Mouse (Mus musculus) brain, embryonic 14.5 days (tissue): Measurements from ENCODE around the gene Kcnmb2. TPM values are rescaled to one million over a fixed set of nuclear protein-coding genes. Genes with fewer than 3 reads are reported as not detected.
A peak's percentile ranks its signal among the peaks of the same experiment; 100 is the strongest.

Experiments used
- DNase-seq: peaks from one replicate; pipeline ENCODE4 v3.0.0-alpha.2; 2011; ENCODE audit warnings: low read depth
- CTCF ChIP-seq: fragments of 200-500 bp; IDR thresholded peaks from 2 replicates; pipeline ENCODE4 v1.5.1; 2012; ENCODE audit warnings: inconsistent platforms, mild to moderate bottlenecking, moderate library complexity, borderline replicate concordance; ENCODE audit not compliant: insufficient read depth, insufficient read length; ENCODE audit errors: extremely low read depth
- POLR2A ChIP-seq: fragments of 200-500 bp; IDR thresholded peaks from 2 replicates; pipeline ENCODE4 v1.6.1; 2012; ENCODE audit warnings: mild to moderate bottlenecking, inconsistent platforms, borderline replicate concordance; ENCODE audit not compliant: poor library complexity, insufficient read depth, insufficient read length, severe bottlenecking; ENCODE audit errors: extremely low read depth
- polyA plus RNA-seq: library from polyadenylated mRNA; depleted of rRNA; stranded (reverse); fragments of >200 nt; gene quantifications from 2 replicates; pipeline ENCODE4 v1.2.3, GENCODE M21; 2012

The Kcnmb2 gene
- polyA plus RNA-seq, 1 experiment = 3.9 TPM

DNA sequence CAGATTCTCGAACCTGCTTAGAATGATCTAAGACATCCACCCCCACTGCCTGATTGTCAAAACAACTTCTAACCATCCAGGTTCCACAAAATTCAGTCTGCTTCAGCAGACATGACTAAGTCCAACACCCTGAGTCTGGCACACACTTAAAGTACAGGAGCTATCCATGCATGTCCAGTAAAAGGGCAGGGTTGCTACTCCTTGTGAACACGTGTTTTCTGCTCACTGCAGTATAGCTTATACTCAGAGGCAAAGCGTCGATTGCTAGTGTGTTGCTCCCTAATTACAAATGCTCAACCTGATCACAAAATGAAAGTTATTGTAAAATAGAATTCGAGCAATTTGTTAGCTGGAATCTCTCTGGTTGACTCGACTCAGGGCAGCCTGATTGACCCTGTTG lies 278.2 kb downstream of the Kcnmb2 start:
- no peak for DNase-seq
- TF ChIP-seq POLR2A (no peak), CTCF (no peak)

DNA sequence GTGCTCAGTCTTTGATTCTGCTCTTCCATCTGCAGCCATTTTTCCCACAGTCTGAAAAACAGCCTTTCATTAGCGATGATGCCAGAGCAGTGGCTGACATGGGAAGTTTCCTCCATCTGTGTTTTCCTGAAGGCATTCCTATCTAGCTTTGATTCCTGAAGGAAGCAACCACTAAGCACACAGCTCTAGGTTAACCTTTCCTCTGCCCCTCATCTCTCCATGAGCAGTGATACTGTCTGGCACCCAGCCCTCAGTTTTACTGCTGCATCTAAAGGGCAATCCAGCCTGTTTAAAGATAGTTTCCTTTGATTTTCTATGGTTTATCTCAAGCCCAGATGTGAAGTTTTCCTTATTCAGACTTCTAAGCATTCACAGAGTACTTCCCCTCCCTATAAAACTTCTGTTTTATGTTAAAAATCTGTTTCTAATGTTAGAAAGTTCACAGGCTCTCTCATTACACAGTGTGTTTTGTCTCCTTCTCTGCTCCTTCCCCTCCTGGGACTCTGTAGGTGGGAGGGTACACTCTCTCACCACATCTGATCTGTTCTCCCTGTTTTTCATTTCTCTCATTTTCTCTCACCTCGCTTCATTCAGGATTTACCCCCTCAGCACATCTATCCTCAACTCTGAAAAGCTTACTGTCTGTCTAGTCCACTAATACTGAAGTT lies 283.7 kb downstream of the Kcnmb2 start:
- DNase-seq = no peak
- no peak for TF ChIP-seq CTCF
- no peak for TF ChIP-seq POLR2A

DNA sequence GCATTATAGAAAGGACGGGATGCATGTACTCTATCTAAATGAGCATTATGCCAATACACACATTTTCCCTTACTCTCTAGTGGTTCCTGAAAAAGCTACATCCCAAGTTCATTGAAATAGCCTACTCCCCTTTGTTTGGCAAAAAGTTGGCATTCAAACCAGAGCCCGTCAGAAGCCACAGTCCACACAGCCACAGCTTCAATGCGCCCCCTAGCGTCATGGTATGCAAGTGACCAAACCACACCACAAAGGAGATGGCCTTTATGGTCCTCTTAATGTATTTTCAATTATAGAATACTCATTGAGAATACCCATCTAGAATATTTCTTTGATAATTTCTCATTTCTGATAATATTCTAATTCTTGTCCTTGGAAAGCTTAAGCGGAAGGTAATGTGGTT lies 286.2 kb downstream of the Kcnmb2 start:
- peak; percentile 76 for TF ChIP-seq CTCF
- TF ChIP-seq POLR2A = no peak
- DNase-seq = peak; percentile 78

DNA sequence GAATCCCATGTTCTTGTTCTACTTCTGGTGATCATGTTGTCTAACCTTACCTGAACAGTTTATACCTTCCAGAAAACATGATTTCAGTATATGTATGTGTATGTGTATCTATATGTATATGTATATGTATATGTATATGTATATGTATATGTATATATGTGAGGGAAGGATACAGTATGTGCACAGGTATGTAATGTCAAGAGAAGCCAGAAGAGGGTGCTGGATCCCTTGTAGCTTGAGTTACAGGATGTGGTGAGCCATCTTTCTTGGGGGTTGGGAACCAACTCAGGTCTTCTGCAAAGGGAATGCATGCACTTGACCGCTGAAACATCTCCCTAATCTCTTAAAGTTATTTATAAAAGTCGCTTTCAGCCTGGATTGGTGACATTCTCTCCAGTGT lies 286.6 kb downstream of the Kcnmb2 start:
- no peak for DNase-seq
- TF ChIP-seq CTCF (no peak), POLR2A (no peak)

DNA sequence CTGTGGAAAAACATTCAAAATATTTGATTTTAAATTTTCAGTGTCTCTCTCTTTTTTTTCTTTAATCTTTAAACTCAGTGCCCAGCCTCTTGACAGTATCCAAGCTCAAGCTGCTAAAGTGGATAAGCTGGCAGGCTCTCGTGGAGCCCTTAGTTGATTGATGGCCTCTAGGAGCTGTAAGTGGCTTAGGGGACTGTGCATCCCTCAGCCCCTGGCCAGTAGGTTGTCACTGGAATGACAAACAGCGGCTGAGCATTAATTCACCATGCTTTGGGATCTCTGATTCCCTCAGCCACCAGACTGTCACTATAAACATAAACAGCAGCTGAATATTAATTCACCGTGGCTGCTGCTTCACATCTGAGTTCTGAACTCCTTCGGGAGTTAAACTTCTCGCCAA lies 287.6 kb downstream of the Kcnmb2 start:
- TF ChIP-seq POLR2A (no peak), CTCF (no peak)
- DNase-seq = peak; percentile 73

DNA sequence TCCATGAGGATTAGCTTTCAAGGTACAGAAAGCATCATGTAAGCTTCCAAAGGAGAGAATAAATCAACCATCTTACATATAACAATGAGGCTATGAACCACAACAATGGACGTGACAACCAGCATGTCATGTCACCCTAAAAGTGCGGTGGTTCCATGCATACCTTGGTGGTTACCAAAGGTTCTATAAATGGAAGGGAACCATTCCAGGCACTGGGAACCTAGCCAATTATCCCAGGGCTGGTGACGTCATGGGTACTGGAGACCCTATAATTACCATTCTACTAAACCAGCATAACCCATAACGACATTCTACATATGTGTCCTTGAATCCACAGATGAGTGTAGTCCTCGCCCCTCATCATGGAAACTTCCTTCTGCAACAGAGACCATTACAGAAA lies 291.7 kb downstream of the Kcnmb2 start:
- TF ChIP-seq CTCF (no peak), POLR2A (no peak)
- no peak for DNase-seq

DNA sequence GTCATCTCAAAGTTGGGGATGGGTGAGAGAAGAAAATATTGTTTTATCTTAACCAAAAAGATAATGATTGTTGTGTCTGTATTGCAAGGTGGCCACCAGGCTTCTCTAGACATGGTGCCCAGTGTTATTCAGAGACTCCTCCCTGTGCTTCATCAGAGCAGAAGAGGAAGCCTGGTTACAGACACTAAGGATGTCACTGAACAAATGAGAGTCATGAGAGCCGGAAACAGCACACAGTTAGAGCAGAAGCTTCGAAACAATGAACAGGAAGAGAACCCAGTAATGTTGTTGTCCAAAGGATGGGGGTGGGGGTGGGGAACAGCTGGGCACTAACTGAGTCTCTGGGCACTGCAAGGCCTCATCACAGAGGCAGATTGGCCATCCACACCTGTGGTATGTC lies 324.4 kb downstream of the Kcnmb2 start:
- DNase-seq = no peak
- no peak for TF ChIP-seq POLR2A
- no peak for TF ChIP-seq CTCF

DNA sequence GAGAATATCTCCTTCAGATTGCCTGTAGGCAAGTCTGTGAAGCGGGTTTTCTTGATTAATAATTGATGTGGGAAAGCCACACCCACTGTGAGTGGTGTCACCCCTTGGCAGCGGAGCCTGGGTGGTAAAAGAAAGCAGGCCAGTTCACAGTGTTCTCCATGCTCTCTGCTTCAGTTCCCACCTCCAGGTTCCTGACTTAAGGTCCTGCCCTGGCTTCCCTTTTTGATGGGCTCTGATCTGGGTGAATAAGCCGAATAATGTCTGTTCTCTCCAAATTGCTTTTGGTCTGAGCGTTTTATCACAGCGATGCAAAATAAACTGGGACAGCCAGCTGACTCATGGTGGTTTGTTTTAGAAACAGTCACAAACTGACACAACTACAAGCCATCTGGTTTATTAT lies 334.5 kb downstream of the Kcnmb2 start:
- TF ChIP-seq CTCF = no peak
- TF ChIP-seq POLR2A = no peak
- no peak for DNase-seq
